Mouse (Mus musculus): ENCODE results near the gene Adipor1. TPM values are rescaled to one million over a fixed set of nuclear protein-coding genes. Genes with fewer than 3 reads are reported as not detected.

Gene Adipor1
- polyA plus RNA-seq (2012; rRNA removed): 54.1 and 63.2 TPM in 2 replicates

DNA sequence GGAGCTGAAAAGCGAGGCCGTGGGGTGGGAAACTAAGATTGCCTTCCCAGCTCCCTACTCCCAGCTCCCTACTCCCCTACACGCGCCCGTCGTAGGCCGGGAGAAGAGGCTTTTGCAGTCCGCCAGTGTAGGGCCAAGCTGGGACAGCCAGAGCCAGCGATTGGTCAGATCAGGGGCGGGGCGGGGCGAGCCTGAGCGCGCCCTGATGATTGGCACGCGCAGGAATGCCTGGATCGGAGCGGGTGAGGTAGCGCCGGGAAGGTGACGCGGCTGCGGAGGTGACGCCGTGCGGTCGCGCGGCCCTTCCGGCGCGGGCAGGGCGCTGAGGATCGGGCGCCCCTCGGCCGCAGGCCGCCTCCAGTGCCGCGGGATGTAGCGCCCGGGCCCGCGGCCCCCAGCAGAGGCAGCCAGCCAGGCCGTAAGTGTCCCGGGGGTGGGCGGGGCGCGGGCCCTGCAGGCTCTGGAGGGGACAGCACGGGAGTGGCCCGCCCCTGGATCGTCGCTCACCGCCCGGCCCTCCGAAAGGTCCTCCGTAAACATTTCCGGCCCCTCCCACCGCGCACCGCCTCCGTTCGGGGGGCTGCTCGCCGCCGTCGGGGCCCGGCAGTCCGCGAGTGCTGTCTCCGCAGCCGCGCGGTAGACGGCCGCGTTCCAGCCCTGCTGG, at the start of gene Adipor1:
Gene Adipor1 (plus strand): TSS at position 211 of the 664 bp plus-strand sequence.

DNA sequence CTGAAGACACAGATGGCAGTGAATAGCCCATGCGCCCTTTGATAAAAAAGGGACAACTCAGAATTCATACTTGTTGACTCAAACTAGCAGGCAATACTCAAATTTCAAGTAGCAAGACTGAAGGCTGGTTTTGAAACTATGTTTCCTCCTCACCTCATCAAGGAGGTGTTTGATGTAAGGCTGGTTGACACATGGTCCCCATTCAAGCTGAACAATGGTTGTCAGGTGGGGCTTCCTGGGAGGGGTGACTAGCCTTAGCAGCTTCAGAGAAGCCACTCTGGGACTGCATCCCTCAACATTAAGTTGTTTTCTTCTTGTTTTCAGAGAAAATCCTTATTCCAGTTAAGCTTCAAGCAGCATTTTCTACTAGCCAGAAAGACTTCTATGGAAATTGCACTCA, 29.5 kb upstream of the Adipor1 start, which contains the start of gene 4933406M09Rik:
Gene 4933406M09Rik (plus strand): TSS at position 275 of the 400 bp plus-strand sequence.

DNA sequence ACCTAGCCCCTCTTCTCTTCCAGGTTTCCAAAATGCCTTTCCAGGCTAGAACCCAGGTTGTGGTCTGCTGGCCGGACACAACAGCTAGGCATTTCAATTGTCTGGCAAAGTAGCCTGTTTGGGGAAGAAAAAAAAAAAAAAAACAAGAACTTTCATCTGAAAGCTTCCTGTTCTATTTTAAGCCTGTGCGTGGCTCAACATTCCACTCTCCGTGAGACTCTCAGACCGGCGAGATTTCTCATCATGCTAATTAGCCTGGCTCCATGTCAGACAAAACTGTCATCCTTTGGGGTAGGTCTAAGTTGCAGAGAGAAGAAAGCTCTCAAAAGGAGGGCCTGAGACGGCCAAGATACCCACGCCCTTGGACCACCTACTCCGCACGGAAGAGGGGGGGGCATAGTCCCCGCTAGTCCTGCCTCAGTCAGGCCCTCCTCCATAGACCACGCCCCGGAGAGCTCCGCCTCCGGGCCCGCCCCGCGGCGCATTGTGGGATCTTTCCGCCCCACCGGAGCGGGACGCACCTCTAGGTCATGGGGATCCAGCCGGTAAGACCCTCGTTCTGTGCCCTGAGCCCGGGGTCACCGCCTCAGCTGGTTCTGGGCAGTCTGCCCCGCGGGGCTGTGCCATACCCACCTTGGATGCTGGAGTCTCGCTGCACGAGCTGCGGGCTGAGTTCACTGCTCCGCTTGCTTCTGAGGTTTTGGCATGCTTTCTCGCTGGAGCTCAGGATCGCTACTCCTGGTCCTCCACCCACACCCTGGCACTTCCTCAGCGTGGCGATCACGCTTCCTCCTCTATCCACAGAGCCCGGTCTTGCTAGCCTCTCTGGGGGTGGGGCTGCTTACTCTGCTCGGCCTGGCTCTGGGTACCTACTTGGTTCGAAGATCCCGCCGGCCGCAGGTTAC, 9.4 kb upstream of the Adipor1 start, which contains the start of gene Cyb5r1:
Gene Cyb5r1 (plus strand): TSS at position 51 of the 905 bp plus-strand sequence.

DNA sequence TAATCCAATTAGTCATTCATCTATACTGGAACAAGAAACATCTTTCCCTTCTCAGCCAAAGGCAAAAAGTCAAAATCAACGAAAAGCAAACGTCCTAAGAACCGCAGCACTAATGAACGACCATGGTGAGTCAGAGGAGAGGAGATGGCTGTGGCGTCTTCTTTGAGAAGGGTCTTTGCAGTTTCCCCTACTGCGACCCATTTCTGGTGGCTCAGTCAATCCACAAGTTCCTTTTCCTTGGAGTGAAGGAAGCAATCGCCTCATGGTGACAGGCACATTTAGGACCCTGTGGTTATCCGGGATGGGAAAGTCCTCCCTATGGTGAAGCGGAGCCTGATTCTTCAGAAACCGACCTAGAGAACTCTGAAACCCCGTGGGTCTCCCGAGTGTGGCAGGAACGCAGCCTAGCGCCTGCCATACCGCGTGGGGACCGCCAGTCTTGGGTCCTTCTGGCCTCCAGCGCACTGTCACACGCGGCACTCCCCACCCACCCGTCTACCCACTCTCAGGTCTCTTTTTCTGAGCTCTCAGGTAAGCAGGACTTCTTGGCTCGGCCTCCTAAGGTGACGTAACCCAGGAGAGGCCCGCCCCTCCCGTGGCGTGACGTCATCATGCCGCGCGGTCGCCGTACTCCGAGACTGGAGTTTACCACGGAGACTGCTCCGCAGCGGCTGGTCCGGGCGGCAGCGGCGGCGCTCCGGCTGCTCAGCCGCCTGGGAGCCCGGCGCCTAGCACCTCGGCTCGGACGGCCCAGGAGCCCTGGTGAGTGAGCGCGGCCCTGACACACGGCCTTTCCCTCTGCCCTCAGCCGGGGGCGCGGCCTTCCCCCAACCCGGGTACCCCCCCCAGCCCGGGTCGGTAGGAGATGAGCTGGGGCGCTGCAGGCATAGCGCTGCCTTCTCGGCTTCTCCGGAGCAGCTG, 40.0 kb downstream of the Adipor1 start, which contains the start of gene Klhl12:
Gene Klhl12 (plus strand): TSS at position 628 of the 921 bp plus-strand sequence.

Other genes starting within 250 kb of the Adipor1 start
- gene Chil1, start 233.2 kb upstream of the Adipor1 start, polyA plus RNA-seq (2012; rRNA removed): 1.2 and 1.6 TPM in 2 replicates
- gene Mybph, start 221.9 kb upstream of the Adipor1 start, polyA plus RNA-seq (2012; rRNA removed): 0.07 and 2.0 TPM in 2 replicates
- 0.08 and 0.12 TPM in 2 replicates for gene Adora1, start 179.9 kb upstream of the Adipor1 start, polyA plus RNA-seq (2012; rRNA removed)
- 0.13 and 3.1 TPM in 2 replicates for gene Myog, start 125.4 kb upstream of the Adipor1 start, polyA plus RNA-seq (2012; rRNA removed)
- 1.1 and 1.3 TPM in 2 replicates for gene Ppfia4, start 82.5 kb upstream of the Adipor1 start, polyA plus RNA-seq (2012; rRNA removed)
- gene Tmem183a, start 53.4 kb upstream of the Adipor1 start, polyA plus RNA-seq (2012; rRNA removed): 33.1 and 35.2 TPM in 2 replicates
- not detected in 2 replicates for gene 4933406M09Rik, start 29.4 kb upstream of the Adipor1 start, polyA plus RNA-seq (2012; rRNA removed)
- 13.1 and 15.8 TPM in 2 replicates for gene Cyb5r1, start 9.8 kb upstream of the Adipor1 start, polyA plus RNA-seq (2012; rRNA removed)
- 18.0 and 21.3 TPM in 2 replicates for gene Klhl12, start 40.2 kb downstream of the Adipor1 start, polyA plus RNA-seq (2012; rRNA removed)
- 9.1 and 10.6 TPM in 2 replicates for gene Rabif, start 79.3 kb downstream of the Adipor1 start, polyA plus RNA-seq (2012; rRNA removed)
- not detected in 2 replicates for gene Mgat4e, start 134.3 kb downstream of the Adipor1 start, polyA plus RNA-seq (2012; rRNA removed)
- 1.8 and 2.0 TPM in 2 replicates for gene Kdm5b, start 144.8 kb downstream of the Adipor1 start, polyA plus RNA-seq (2012; rRNA removed)
- gene Syt2, start 231.3 kb downstream of the Adipor1 start, polyA plus RNA-seq (2012; rRNA removed): 0.05 and 0.07 TPM in 2 replicates